13 mouse cellular contexts compared by ENCODE assay signal in genomic region chr16:21984091-21984490, GRCm38 (mm10). TPM values are rescaled to one million over a fixed set of nuclear protein-coding genes. Genes with fewer than 3 reads are reported as not detected.
DNase-seq lines count a peak whose midpoint lies in the region.
"Had no signal": no experiment of that assay in that cellular context is flagged by ENCODE, and none has a peak within 500 bp of the region (broad histone marks: within the 10 kb centered on the region; RNA-seq: fewer than 3 reads in every experiment).

No protein-coding gene starts in this region.

- DNase-seq in ES-CJ7 (ENCODE audit: low read depth, low spot score) (peak; percentile 53), R1 (ENCODE audit: low read depth, low spot score) (peak; percentile 59)
- DNase-seq in lung, postnatal 4 days = no peak
- no peak for DNase-seq in layer of hippocampus, postnatal 10 days (ENCODE audit: low spot score in 2 of 2)
- no peak for DNase-seq in ovary, adult 18-20 months (ENCODE audit: low spot score)
- DNase-seq: adrenal gland, adult 8-10 months; adrenal gland, postnatal 14 days; adrenal gland, postnatal 36 days; cerebellum, adult 11-12 months; cerebellum, adult 2 months; cerebellum, adult 9-10 months; cerebellum, postnatal 10 days; cerebellum, postnatal 25 days had no signal

RNA-seq across cellular contexts. Expression of gene Liph, which starts 11.4 kb away (rescaled TPM):
- under 1 TPM; 0.33 to 0.59 TPM for total RNA-seq in layer of hippocampus, postnatal 10 days (2021)

RNA-seq across cellular contexts. Expression of gene Senp2, which starts 25.2 kb away (rescaled TPM):
- total RNA-seq in layer of hippocampus, postnatal 10 days (2021) = 10 to 100 TPM; 69.7 to 70.8 TPM

RNA-seq across cellular contexts. Expression of gene Tmem41a, which starts 36.7 kb away (rescaled TPM):
- 10 to 100 TPM; 19.3 to 22.1 TPM for total RNA-seq in layer of hippocampus, postnatal 10 days (2021)

Comparison
In these comparisons a context has a peak if more than half of its experiments do, and no peak if none do; other contexts are left out.
1. DNase-seq: peak in ES-CJ7 (single experiment) and R1 (single experiment); none in lung, postnatal 4 days (0 of 2), layer of hippocampus, postnatal 10 days (0 of 2) and ovary, adult 18-20 months (single experiment).